Mouse (Mus musculus): ENCODE data around the gene Lcorl.
A peak's percentile ranks its signal among the peaks of the same experiment; 100 is the strongest.

Lcorl gene

DNA sequence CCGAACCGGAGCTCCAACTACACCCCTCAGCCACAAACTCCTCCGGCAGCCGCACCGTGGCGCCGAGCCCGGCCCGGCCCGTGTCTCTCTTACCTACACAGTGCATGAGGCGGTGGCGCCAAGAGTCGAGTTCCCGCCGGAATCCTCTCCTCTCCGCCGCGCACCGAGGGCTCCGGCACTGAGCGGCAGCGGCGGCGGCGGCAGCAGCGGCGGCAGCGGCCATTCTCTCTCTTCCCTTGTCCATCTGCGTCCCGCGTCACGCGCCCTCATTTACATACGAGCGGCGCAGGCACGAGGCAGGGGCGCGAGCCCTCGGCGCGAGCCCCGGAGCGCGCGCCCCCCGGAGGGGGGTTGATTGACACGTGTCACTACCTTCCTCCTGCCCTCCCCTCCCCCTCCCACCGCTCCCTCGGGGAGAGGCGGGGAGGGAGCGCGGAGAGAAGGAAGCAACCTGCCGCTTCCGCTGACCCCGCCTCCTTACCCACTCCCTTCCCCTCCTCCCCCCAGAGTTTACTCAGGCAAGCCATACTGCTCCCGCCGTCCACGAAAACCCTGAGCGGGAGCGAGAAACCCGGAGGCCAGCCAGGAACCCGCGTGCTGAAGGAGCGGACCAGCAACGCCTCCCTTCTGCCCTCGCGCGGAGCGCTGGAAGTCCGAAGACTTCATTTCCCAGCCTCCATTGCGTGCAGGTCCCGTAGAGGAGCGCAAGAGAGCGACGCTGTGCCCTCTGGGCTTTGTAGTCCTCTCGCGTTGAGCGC is at the start of gene Lcorl:
Lcorl (minus strand) TSS at position 362 of the 758 bp plus-strand sequence.
- DNase-seq (ENCODE audit: low spot score), result peak; percentile 88

- no peak for DNase-seq (ENCODE audit: low spot score)
Measured at GRCm38 (mm10) chr5:45904683-45905082, 47.3 kb upstream of the Lcorl start.

DNA sequence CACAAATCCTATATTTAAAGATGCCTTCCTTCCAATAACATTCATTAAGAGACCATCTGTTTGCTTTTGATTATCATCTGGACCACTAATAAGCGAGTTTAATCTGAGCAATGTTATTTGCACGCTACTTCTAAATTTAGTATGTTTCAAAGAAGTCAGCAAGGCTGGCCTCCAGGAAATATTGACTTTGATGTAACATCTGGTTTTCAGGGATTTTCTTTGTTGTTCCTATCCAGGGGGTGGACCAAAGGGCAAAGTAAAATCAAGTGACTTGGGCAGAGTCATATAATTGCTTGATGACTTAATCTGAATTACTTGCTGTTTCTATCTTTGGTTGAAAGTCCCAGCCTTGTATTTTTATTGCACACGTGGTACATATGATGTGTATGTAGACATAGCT is 45.8 kb upstream of the Lcorl start:
- no peak for DNase-seq (ENCODE audit: low spot score)

GRCm38 (mm10) chr5:45895362-45895761 is 37.9 kb upstream of the Lcorl start:
- no peak for DNase-seq (ENCODE audit: low spot score)

DNA sequence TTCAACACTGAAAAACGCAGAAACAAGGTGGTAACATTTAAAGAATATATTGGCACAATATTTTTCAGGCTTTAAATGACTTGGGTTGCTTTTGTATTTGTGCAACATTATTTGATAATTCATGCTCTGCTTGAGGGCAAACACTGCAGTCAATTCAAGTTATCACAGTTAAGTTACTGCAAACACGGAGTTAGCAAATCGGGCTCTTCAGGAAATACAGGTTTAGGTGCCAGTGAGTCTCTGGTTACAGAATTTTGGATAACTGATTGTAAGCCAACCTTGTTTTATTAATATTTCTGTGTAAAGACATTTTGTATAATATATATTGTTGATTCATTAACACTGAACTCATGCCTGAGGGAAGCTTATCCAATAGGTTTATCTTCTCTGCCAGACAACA is 36.3 kb upstream of the Lcorl start:
- DNase-seq (ENCODE audit: low spot score), result no peak

DNA sequence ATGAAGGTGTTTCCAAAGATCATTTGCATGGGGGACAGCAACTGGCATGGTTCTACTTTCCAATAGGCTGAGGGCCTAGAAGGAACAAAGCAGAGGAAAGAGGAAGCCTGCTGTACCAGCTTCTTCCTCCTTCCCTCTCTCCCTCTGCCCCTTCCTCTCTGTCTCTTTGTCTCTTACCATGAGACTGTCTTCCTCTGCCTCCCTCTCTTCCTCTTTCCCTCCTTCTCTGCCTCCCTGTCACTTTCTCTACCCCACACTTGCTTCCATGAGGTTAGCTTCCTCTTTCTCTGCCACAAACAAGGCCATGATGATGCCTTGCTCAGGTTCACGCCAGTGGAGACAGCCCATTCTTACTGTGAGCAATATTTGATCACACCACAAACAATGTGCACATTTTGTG is 18.9 kb upstream of the Lcorl start:
- no peak for DNase-seq (ENCODE audit: low spot score)

- no peak for DNase-seq (ENCODE audit: low spot score)
Measured at GRCm38 (mm10) chr5:45875472-45875871, 18.1 kb upstream of the Lcorl start.

GRCm38 (mm10) chr5:45874284-45875030 is 17.0 kb upstream of the Lcorl start:
- no peak for DNase-seq (ENCODE audit: low spot score)

GRCm38 (mm10) chr5:45858368-45858767 is 953 bp upstream of the Lcorl start:
- no peak for DNase-seq (ENCODE audit: low spot score)

- no peak for DNase-seq (ENCODE audit: low spot score)
Measured at GRCm38 (mm10) chr5:45856876-45857253, 550 bp downstream of the Lcorl start.

- DNase-seq (ENCODE audit: low spot score), result peak; percentile 4
Measured at GRCm38 (mm10) chr5:45856303-45856821, 1.1 kb downstream of the Lcorl start.

GRCm38 (mm10) chr5:45855526-45856302 is 1.7 kb downstream of the Lcorl start:
- DNase-seq (ENCODE audit: low spot score), result peak; percentile 11

DNA sequence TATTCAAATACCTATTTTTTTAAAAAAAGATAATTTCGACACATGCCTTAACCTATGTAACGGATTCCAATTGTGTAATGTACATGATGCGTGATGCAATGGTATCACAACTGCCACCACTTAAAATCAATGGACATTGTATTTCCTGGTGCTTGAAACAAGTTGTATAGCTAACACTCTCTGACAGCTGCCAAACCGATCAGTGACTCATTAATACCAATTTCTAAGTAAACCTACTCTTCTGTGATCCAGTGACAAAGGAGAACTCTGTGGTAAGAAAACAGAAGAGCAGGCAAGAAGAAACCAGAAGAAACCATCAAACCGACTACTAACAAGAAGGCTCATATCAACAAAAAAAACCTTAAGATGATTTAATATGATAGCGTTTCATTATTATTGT is 12.7 kb downstream of the Lcorl start:
- DNase-seq (ENCODE audit: low spot score), result no peak

- DNase-seq (ENCODE audit: low spot score), result no peak
Measured at GRCm38 (mm10) chr5:45835131-45835530, 22.3 kb downstream of the Lcorl start.

GRCm38 (mm10) chr5:45811527-45811926 is 45.9 kb downstream of the Lcorl start:
- no peak for DNase-seq (ENCODE audit: low spot score)

- no peak for DNase-seq (ENCODE audit: low spot score)
Measured at GRCm38 (mm10) chr5:45791864-45792263, 65.6 kb downstream of the Lcorl start.

- no peak for DNase-seq (ENCODE audit: low spot score)
Measured at GRCm38 (mm10) chr5:45790221-45790620, 67.2 kb downstream of the Lcorl start.

GRCm38 (mm10) chr5:45757502-45758121 is 99.8 kb downstream of the Lcorl start:
- DNase-seq (ENCODE audit: low spot score), result no peak

GRCm38 (mm10) chr5:45737911-45738310 is 119.5 kb downstream of the Lcorl start:
- DNase-seq (ENCODE audit: low spot score), result no peak

DNA sequence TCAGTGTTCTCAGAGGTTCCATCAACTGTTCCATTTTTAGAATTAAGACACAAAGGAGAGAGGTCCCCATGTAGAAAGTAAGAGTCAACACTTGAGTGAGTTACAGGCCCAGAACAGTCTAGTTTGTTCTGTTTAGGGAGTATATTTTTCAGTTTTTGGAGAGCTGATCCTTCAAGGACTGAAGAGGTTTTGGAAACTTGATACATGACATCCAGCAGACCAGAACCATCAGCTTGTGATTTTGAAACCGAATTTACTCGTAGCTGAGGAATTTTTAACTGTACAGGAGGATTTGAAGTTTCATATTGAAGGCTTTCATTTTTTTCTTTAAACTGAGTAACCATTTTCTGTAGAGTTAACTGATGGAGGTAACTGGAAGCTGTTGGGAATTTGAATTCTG is 123.7 kb downstream of the Lcorl start:
- no peak for DNase-seq (ENCODE audit: low spot score)

DNA sequence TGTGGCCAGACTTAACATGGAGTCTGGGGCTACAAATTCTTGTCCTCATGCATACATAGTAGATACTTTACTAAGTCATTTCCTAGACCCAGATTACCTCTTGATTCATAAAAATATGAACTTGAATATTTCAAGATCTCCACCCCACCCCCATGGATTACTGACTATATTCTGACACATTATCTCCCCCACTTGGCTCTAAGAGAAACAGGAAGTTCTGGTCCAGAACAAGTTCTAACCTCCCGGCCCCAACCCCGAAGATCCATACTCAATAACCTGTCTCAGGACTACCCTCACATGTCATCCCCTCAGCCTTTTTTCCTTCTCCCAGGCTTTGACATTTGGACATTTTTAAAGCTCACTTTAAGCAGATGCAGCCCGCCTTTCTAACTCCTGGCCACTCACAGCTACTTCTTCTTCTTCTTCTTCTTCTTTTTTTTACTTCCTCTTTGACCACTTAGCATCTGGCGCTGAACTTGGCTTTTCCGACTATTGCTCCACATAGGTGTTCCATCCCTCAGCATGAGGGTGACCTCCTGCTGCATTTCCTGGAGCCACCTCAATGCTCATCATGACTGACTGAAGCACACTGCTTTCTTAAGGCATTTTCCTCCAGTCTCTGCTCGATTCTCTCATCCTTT is 138.4 kb downstream of the Lcorl start:
- DNase-seq (ENCODE audit: low spot score), result no peak

- DNase-seq (ENCODE audit: low spot score), result no peak
Measured at GRCm38 (mm10) chr5:45709653-45710052, 147.8 kb downstream of the Lcorl start.
